Mouse (Mus musculus) olfactory bulb, adult 2 months (tissue): ENCODE results near the gene Vamp2. TPM values are rescaled to one million over a fixed set of nuclear protein-coding genes. Genes with fewer than 3 reads are reported as not detected.

Experiments
- H3K27ac ChIP-seq: fragments of 200-500 bp; 2 replicates; pipeline ENCODE4 v1.5.1; 2012; ENCODE audit warnings: low read depth, low read length; ENCODE audit not compliant: insufficient read depth
- H3K4me1 ChIP-seq: fragments of 200-500 bp; 2 replicates; pipeline ENCODE4 v1.6.1; 2012; ENCODE audit warnings: low read length; ENCODE audit not compliant: control insufficient read depth, insufficient read depth
- H3K4me3 ChIP-seq: fragments of 200-500 bp; 2 replicates; pipeline ENCODE4 v1.5.1; 2012; ENCODE audit warnings: mild to moderate bottlenecking, low read depth, low read length, moderate library complexity; ENCODE audit not compliant: insufficient read depth
- CTCF ChIP-seq: fragments of 200-500 bp; IDR thresholded peaks from 2 replicates; pipeline ENCODE4 v1.5.1; 2012; ENCODE audit warnings: low read depth, mild to moderate bottlenecking, low read length, moderate library complexity; ENCODE audit not compliant: insufficient read depth
- POLR2A ChIP-seq: fragments of 200-500 bp; IDR thresholded peaks from 2 replicates; pipeline ENCODE4 v1.6.1; 2012; ENCODE audit warnings: mild to moderate bottlenecking, low read depth, low read length, moderate library complexity; ENCODE audit not compliant: insufficient read depth
- WGBS: fragments of 180-500 bp; shearing (Covaris S2); methylation state at CpG from one replicate; pipeline ENCODE4 v1.1.7; 2018; 5-methylcytosine and 5-hydroxymethylcytosine counted together
- polyA plus RNA-seq: library from polyadenylated mRNA; stranded (reverse); fragments of >200 nt; gene quantifications from 2 replicates; pipeline ENCODE4 v1.2.4, GENCODE M21; 2012; ENCODE audit warnings: low replicate concordance; ENCODE audit not compliant: missing spikeins, insufficient read depth, insufficient read length

Gene Vamp2
- polyA plus RNA-seq, 1 experiment = 348 TPM

DNA sequence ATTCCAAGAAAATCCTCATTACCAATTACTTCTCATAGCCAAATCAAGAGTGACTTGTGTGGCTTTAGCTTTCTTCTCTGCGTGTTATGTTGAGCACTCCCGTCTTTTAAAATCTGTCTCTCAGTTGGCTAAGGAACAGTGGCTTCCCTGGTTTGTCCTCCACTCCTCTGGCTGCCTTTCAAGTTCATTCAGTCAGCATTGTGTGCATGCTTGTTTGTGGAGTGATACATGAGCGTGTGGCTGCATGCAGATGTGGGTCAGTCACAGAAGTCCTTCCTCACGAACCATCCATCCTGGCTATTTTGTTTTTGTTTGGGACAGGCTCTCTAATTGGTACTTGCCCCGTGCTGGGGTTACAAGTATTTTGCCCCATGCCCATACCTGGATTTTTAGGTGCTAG is 11.7 kb upstream of the Vamp2 start:
- Histone ChIP-seq H3K4me3 (no peak overlapping the region), H3K4me1 (peaks cover 15% of the 10 kb centered on the region), H3K27ac (no peak overlapping the region)
- WGBS = 25% methylated on average over 5 of the region's 5 CpGs
- no peak for TF ChIP-seq CTCF
- no peak for TF ChIP-seq POLR2A

DNA sequence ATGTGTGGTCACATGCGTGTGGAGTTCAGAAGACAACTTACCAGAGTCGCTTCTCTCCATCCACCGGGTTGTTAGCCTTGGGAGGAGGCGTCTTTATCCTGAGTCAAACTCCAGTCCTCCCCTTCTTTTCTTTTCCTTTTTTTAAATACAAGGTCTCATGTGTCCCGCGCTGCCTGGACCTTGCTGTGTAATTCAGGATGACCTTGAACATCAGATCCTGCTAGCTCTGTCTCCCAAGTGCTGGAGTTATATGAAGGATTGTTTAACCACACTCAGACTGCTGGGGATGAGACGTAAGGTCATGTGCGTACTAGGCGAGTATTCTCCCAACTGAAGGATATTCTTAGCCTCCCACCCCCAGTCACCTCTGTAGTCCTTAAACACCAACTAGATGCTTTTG is 11.0 kb upstream of the Vamp2 start:
- WGBS = 66% methylated on average over 9 of the region's 9 CpGs
- peak overlapping the region; percentile 29; the same call in 1 of the 2 replicates for H3K27ac ChIP-seq
- no peak for TF ChIP-seq POLR2A
- no peak for TF ChIP-seq CTCF
- H3K4me1 ChIP-seq = peaks cover 12% of the 10 kb centered on the region
- H3K4me3 ChIP-seq = no peak overlapping the region

DNA sequence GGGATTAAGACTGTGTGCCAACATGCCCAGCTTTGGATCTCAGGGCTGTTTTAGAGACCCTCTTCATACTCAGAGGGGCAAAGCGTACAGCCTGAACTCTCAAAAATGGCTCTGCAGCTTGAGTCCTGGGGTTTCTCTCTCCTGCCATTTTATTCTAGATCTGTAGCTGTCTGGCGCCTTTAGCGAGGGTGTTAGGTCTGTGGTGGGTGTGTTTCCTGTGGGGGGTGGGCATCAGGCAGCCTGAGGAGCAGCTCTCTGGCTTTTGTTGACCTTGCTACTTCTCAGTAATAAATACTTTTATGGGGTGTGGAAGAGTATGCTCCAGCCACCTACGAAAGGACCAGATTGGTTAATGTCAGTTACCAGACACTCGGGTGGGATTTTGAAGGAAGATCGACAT is 10.2 kb upstream of the Vamp2 start:
- WGBS = 85% methylated on average over 6 of the region's 6 CpGs
- Histone ChIP-seq H3K4me1 (peaks cover 8% of the 10 kb centered on the region), H3K27ac (no peak overlapping the region), H3K4me3 (no peak overlapping the region)
- TF ChIP-seq CTCF (no peak), POLR2A (no peak)

DNA sequence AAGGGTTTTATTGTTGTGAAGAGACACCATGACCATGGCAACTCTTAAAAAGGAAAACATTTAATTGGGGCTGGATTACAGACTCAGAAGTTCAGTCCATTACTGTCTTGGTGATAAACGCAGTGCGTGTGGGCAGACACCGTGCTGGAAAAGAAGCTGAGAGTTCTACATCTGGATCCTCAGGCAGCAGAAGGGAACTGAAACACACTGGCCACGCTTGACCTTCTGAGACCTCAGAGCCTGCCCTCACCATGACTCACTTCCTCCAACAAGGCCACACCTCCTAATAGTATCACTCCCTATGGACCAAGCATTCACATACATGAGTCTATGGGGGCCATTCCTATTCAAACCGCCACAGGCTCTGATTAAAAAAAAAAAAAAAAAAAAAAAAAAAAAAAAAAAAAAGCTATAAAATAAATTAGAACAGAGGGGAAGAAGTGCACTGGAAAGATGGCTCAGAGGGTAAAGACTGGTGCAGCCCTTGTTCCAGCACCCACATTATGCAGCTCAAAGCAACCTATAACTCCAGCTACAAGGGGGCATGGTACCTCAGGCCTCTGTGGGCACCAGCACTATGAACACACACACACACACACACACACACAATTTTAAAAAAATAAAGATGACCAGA is 9.4 kb upstream of the Vamp2 start:
- no peak overlapping the region for H3K27ac ChIP-seq
- H3K4me1 ChIP-seq = peaks cover 8% of the 10 kb centered on the region
- TF ChIP-seq CTCF (no peak), POLR2A (no peak)
- 58% methylated on average over 5 of the region's 5 CpGs for WGBS
- no peak overlapping the region for H3K4me3 ChIP-seq

DNA sequence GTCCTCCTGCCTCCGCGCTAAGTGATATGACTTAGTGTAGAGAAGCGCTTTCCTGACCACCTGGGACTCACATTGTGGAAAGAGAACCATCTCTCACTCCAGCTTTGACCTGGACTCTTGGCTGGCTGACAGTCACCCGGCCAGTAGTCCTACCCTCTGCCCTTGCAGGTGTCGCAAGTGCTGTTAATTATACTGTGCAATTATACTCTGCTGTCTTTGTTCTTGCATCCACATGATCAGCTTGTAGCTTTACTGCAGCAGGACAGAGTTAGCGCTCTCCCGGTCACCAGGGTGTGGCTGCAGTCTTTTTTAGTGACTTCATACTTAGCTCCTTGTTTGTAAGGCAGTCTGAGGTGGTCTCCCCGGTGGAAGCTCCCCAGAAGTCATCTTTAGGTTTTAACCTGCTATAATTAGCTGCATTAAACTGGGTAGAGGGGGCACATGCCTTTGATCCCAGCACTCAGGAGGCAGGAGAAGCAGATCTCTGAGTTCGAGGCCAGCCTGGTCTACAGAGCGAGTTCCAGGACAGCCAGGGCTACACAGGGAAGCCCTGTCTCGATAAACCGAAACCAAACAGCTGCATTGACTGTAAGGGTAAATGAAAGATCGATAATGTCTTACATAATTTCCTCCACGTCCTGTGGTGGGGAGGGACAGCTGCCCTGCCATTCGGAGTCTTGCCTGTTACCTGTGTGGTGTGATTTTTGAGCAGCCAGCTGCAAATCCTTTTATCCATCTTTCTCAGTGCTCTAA is 8.0 kb upstream of the Vamp2 start:
- WGBS = 81% methylated on average over 15 of the region's 15 CpGs
- Histone ChIP-seq H3K4me3 (no peak overlapping the region), H3K4me1 (0 out of 2 replicates have a peak, but pooled peaks cover 2% of the 10 kb centered on the region), H3K27ac (no peak overlapping the region)
- TF ChIP-seq POLR2A (no peak), CTCF (no peak)

DNA sequence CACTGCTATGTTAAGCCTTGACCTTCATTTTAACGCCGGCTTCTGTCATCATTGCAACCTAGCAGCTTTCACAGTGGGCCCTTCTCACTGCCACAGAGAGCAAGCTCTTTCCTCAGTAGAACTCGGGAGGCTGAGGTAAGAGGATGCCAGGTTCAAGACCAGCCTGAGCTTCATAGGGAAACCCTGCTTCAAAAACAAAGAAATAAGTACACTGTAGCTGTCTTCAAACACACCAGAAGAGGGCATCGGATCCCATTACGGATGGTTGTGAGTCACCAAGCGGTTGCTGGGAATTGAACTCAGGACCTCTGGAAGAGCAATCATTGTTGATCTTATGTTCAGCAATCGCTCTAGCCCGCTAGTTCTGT is 7.5 kb upstream of the Vamp2 start:
- Histone ChIP-seq H3K4me1 (peaks cover 3% of the 10 kb centered on the region), H3K27ac (no peak overlapping the region), H3K4me3 (no peak overlapping the region)
- WGBS = 88% methylated on average over 8 of the region's 8 CpGs
- TF ChIP-seq CTCF (no peak), POLR2A (no peak)

DNA sequence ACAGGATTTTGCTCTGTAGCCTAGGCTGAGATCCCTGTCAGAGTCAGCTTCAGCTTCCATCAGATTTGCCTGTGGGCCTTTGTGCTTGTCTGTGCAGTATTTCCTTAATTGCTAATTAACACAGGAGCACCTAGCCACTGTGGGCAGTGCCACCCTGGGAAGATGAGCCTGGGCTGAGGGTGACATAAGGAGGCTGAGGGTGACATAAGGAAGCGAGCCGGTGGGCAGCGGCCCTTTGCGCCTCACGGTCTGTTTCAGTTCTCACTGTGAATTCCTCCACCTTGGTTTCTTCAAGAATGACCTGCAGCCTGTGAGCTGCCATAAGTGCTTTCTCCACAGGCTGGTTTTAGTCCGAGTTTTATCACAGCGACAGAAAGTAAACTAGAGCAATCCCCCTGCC is 6.7 kb upstream of the Vamp2 start:
- WGBS = 93% methylated on average over 7 of the region's 7 CpGs
- H3K27ac ChIP-seq = no peak overlapping the region
- H3K4me1 ChIP-seq = peaks cover 10% of the 10 kb centered on the region
- no peak overlapping the region for H3K4me3 ChIP-seq
- TF ChIP-seq POLR2A (no peak), CTCF (no peak)

DNA sequence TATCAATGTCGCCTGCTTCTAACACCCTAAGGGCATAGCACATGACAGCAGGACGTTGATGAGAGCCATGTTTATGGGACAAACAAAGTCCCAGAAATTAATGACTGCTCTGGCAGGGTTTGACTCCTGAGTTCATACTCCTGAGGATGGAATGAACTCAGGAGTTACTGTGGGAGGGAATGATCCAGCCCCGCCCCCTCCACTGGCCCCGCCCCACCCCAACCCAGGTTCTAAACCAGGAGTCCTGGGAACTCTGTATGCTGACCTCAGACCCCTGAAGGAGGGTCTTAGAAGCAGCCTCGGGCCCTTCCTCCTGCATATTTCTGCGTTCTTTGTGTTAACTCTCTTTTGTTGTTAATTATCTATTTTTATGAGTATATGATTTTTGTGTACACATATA is 2.7 kb upstream of the Vamp2 start:
- H3K27ac ChIP-seq = no peak overlapping the region
- H3K4me3 ChIP-seq = no peak overlapping the region
- TF ChIP-seq CTCF = no peak
- TF ChIP-seq POLR2A = no peak
- 60% methylated on average over 6 of the region's 6 CpGs for WGBS
- H3K4me1 ChIP-seq = peaks cover 31% of the 10 kb centered on the region

DNA sequence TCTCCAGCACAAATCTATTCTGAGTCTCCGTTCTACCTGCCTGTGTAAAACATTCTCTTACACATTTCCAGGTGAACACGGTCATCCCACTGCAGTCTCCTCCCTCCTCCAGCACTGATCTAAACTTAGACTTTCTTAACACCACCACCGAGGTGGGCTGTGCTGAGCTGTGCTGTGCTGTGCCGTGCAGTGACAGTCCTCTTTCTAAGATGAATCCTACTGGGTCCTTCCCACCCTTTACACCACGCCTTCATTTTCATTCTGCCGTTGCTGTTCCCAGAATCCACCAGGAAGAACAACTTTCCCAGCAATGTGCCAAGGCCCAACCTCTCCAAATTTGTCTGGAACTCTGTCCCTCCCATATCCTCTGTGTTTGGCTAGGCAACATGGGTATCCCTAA is 1.9 kb upstream of the Vamp2 start:
- WGBS = 34% methylated on average over 6 of the region's 6 CpGs
- peak overlapping the region; percentile 93 for H3K27ac ChIP-seq
- TF ChIP-seq CTCF (no peak), POLR2A (no peak)
- H3K4me3 ChIP-seq = no peak overlapping the region
- peaks cover 33% of the 10 kb centered on the region for H3K4me1 ChIP-seq
